Mouse (Mus musculus): ENCODE results near the gene Slc15a2.

Gene Slc15a2

GRCm38 (mm10) chr16:36751979-36752378, 32.8 kb downstream of the Slc15a2 start:
- no peak for DNase-seq (ENCODE audit: low spot score)

GRCm38 (mm10) chr16:36747767-36748166, 37.0 kb downstream of the Slc15a2 start:
- no peak for DNase-seq (ENCODE audit: low spot score)

GRCm38 (mm10) chr16:36747068-36747467, 37.7 kb downstream of the Slc15a2 start:
- DNase-seq (ENCODE audit: low spot score) = no peak

- no peak for DNase-seq (ENCODE audit: low spot score)
These were observed 41.2 kb downstream of the Slc15a2 start for GRCm38 (mm10) chr16:36743580-36743979.

- no peak for DNase-seq (ENCODE audit: low spot score)
These were observed 45.3 kb downstream of the Slc15a2 start for GRCm38 (mm10) chr16:36739404-36739930.

GRCm38 (mm10) chr16:36735421-36735820, 49.3 kb downstream of the Slc15a2 start:
- no peak for DNase-seq (ENCODE audit: low spot score)

- no peak for DNase-seq (ENCODE audit: low spot score)
These were observed 50.9 kb downstream of the Slc15a2 start for GRCm38 (mm10) chr16:36733827-36734226.

- DNase-seq (ENCODE audit: low spot score) = no peak
These were observed 52.2 kb downstream of the Slc15a2 start for GRCm38 (mm10) chr16:36732572-36732971.

GRCm38 (mm10) chr16:36728959-36729358, 55.8 kb downstream of the Slc15a2 start:
- no peak for DNase-seq (ENCODE audit: low spot score)

- no peak for DNase-seq (ENCODE audit: low spot score)
These were observed 60.8 kb downstream of the Slc15a2 start for GRCm38 (mm10) chr16:36723880-36724443.

GRCm38 (mm10) chr16:36722739-36723138, 62.0 kb downstream of the Slc15a2 start:
- no peak for DNase-seq (ENCODE audit: low spot score)

GRCm38 (mm10) chr16:36720194-36721055, 64.3 kb downstream of the Slc15a2 start:
- no peak for DNase-seq (ENCODE audit: low spot score)

- DNase-seq (ENCODE audit: low spot score) = no peak
These were observed 66.1 kb downstream of the Slc15a2 start for GRCm38 (mm10) chr16:36718637-36719036.

GRCm38 (mm10) chr16:36717481-36717880, 67.3 kb downstream of the Slc15a2 start:
- DNase-seq (ENCODE audit: low spot score) = no peak

GRCm38 (mm10) chr16:36711760-36712159, 73.0 kb downstream of the Slc15a2 start:
- no peak for DNase-seq (ENCODE audit: low spot score)

- DNase-seq (ENCODE audit: low spot score) = no peak
These were observed 74.0 kb downstream of the Slc15a2 start for GRCm38 (mm10) chr16:36710794-36711193.

GRCm38 (mm10) chr16:36709405-36709804, 75.4 kb downstream of the Slc15a2 start:
- no peak for DNase-seq (ENCODE audit: low spot score)

- DNase-seq (ENCODE audit: low spot score) = no peak
These were observed 76.0 kb downstream of the Slc15a2 start for GRCm38 (mm10) chr16:36708751-36709150.

GRCm38 (mm10) chr16:36707702-36708423, 76.9 kb downstream of the Slc15a2 start:
- DNase-seq (ENCODE audit: low spot score) = no peak

- DNase-seq (ENCODE audit: low spot score) = no peak
These were observed 84.3 kb downstream of the Slc15a2 start for GRCm38 (mm10) chr16:36700484-36700883.
